Mouse (Mus musculus) urinary bladder, postnatal 14 days (tissue): ENCODE measurements around the gene Gm5934.
"Not testable (repeated sequence)": the region's sequence is repeated elsewhere in the genome, so short reads cannot be mapped to it uniquely, and the experiment has no call there.

Experiments used
- DNase-seq: peaks from one replicate; pipeline ENCODE4 v3.0.0; 2021; ENCODE audit warnings: low spot score

Gm5934 gene

DNA sequence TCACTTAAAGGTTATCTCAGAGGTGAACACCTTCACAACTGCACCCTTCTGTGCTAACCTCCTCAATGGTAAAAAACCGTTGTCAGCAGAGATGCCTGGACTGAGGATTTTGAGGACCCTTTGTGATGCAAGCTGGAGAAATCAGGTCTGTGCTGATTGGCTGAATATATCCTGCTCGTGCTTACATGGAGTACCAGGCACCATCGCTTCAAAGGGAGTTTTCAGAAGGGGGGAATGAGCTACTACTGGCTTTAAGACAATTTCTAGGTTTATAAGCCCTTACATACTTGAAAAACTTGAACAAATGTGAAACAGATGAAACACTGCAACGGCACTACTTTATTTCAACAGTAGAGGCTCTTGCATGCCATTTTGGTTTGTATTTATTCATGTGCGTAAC is at the start of gene Gm5934:
TSS of gene Gm5934 (minus strand) at position 101 of the 400 bp plus-strand sequence.
- not testable (repeated sequence) for DNase-seq
